ENCODE assay signal across 46 mouse cellular contexts in the genomic region with DNA sequence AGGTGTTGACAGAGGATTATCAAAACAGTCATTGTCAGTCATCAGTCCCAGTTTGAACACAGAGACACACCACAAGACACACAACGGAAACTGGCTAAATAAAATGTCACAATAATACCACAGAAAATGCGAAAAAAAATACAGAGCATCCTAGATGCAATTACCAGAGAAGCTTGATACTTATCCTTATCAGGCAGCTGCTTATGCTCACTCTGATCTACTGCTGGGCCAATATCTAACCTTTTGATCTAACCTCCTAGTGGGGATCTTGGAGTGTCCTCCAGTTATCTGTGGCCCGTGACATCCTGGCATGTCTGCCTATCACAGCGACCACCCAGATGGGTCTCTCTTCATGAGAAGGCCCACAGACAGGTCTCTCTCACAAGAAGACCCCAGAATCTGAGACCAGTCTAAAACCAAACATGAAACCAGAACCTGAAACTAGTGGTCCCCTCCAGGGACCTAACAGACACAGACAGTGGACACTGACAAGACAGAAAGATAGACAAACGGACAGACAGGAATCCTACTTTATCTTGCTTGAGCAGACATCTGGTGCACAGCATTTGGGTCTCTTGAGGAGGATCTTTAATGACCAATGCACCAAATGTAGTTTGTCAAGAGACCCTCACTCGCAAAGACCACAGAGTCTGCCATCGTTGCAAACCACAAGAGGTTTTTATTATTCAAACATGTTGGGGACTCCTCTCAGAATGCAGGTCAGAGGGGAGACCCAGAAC. TPM values are rescaled to one million over a fixed set of nuclear protein-coding genes. Genes with fewer than 3 reads are reported as not detected.
"Had no signal": no experiment of that assay in that cellular context is flagged by ENCODE, and none has a peak within 500 bp of the region (broad histone marks: within the 10 kb centered on the region; RNA-seq: fewer than 3 reads in every experiment).

No protein-coding gene starts in this region.

- H3K9ac ChIP-seq: limb, embryonic 12.5 days; limb, embryonic 13.5 days; limb, embryonic 15.5 days; liver, embryonic 12.5 days; liver, embryonic 13.5 days; liver, embryonic 14.5 days; liver, embryonic 15.5 days; lung, embryonic 14.5 days; lung, embryonic 15.5 days; midbrain, embryonic 12.5 days; midbrain, embryonic 13.5 days; midbrain, embryonic 15.5 days had no signal

- H3K36me3 ChIP-seq: limb, embryonic 10.5 days; limb, embryonic 12.5 days; limb, embryonic 13.5 days; limb, embryonic 15.5 days; liver, embryonic 12.5 days; liver, embryonic 13.5 days; liver, embryonic 15.5 days; lung, embryonic 15.5 days; midbrain, embryonic 10.5 days; midbrain, embryonic 12.5 days; midbrain, embryonic 13.5 days; midbrain, embryonic 15.5 days had no signal

- DNase-seq: left cerebral cortex, postnatal 4 days; liver; liver, embryonic 13.5 days; lung, adult 18-20 months; lung, adult 2 months; lung, embryonic 14.5 days; lung, postnatal 10 days; lung, postnatal 14 days; lung, postnatal 36 days; lung, postnatal 4 days; midbrain, embryonic 14.5 days had no signal

- ATAC-seq: liver, embryonic 12.5 days; lung, postnatal 0 days; midbrain, embryonic 13.5 days; midbrain, embryonic 15.5 days; midbrain, embryonic 16.5 days had no signal

- H3K27me3 ChIP-seq: limb, embryonic 12.5 days; limb, embryonic 13.5 days; limb, embryonic 15.5 days; liver, embryonic 12.5 days; liver, embryonic 13.5 days; liver, embryonic 15.5 days; lung, embryonic 15.5 days; megakaryocyte, embryonic 14.5 days; midbrain, embryonic 12.5 days; midbrain, embryonic 13.5 days; midbrain, embryonic 15.5 days had no signal

- H3K4me2 ChIP-seq: limb, embryonic 12.5 days; limb, embryonic 13.5 days; limb, embryonic 15.5 days; liver, embryonic 11.5 days; liver, embryonic 12.5 days; liver, embryonic 13.5 days; liver, embryonic 15.5 days; lung, embryonic 14.5 days; lung, embryonic 15.5 days; midbrain, embryonic 11.5 days; midbrain, embryonic 12.5 days; midbrain, embryonic 13.5 days; midbrain, embryonic 15.5 days had no signal

- H3K4me1 ChIP-seq: limb, embryonic 10.5 days; limb, embryonic 12.5 days; limb, embryonic 13.5 days; limb, embryonic 15.5 days; liver, embryonic 12.5 days; liver, embryonic 13.5 days; liver, embryonic 15.5 days; lung, embryonic 15.5 days; megakaryocyte, embryonic 14.5 days; midbrain, embryonic 10.5 days; midbrain, embryonic 12.5 days; midbrain, embryonic 13.5 days; midbrain, embryonic 15.5 days had no signal

- H3K4me3 ChIP-seq: limb, embryonic 10.5 days; limb, embryonic 12.5 days; limb, embryonic 13.5 days; limb, embryonic 15.5 days; liver, embryonic 12.5 days; liver, embryonic 13.5 days; liver, embryonic 15.5 days; lung, embryonic 15.5 days; megakaryocyte, embryonic 14.5 days; midbrain, embryonic 10.5 days; midbrain, embryonic 12.5 days; midbrain, embryonic 13.5 days; midbrain, embryonic 15.5 days; myocyte had no signal

- H3K9me3 ChIP-seq: limb, embryonic 10.5 days; limb, embryonic 13.5 days; liver, embryonic 15.5 days; lung, embryonic 15.5 days; midbrain, embryonic 15.5 days had no signal

- H3K27ac ChIP-seq: limb, embryonic 10.5 days; limb, embryonic 12.5 days; limb, embryonic 13.5 days; limb, embryonic 15.5 days; liver, embryonic 12.5 days; liver, embryonic 13.5 days; liver, embryonic 14.5 days; liver, embryonic 15.5 days; lung, embryonic 15.5 days; macrophage; midbrain, embryonic 10.5 days; midbrain, embryonic 12.5 days; midbrain, embryonic 13.5 days; midbrain, embryonic 15.5 days had no signal

RNA-seq across cellular contexts. Expression of a gene that starts 6.3 kb away (rescaled TPM):
- total RNA-seq: left cerebral cortex, adult 8-10 months; left cerebral cortex, postnatal 10 days; left cerebral cortex, postnatal 14 days; left cerebral cortex, postnatal 25 days; left cerebral cortex, postnatal 36 days; left cerebral cortex, postnatal 4 days; liver, adult 2 months; megakaryocyte progenitor cell, adult 5-6 weeks; megakaryocyte, adult 5-6 weeks; megakaryocyte-erythroid progenitor cell, adult 5-6 weeks; midbrain, postnatal 0 days; monocyte, adult 5-6 weeks had no signal
- polyA plus RNA-seq: limb, embryonic 10.5 days; limb, embryonic 11.5 days; limb, embryonic 12.5 days; limb, embryonic 13.5 days; limb, embryonic 14.5 days; limb, embryonic 15.5 days; liver, adult 2 months; liver, embryonic 11.5 days; liver, embryonic 12.5 days; liver, embryonic 13.5 days; liver, embryonic 14.5 days; liver, embryonic 15.5 days; liver, embryonic 16.5 days; lung, adult 2 months; lung, embryonic 14.5 days; lung, embryonic 15.5 days; lung, embryonic 16.5 days; lung, postnatal 0 days; macrophage; midbrain, embryonic 10.5 days; midbrain, embryonic 11.5 days; midbrain, embryonic 12.5 days; midbrain, embryonic 13.5 days; midbrain, embryonic 14.5 days; midbrain, embryonic 15.5 days; midbrain, embryonic 16.5 days; midbrain, postnatal 0 days; myocyte; neural tube, embryonic 11.5 days had no signal
